Mouse (Mus musculus) forelimb bud, embryonic 11.5 days (tissue): Measurements from ENCODE around the gene Prokr1.
A peak's percentile ranks its signal among the peaks of the same experiment; 100 is the strongest.

Experiments
- DNase-seq: peaks from one replicate; pipeline ENCODE4 v3.0.0-alpha.2; 2012; ENCODE audit warnings: low read depth, low spot score

The Prokr1 gene

GRCm38 (mm10) chr6:87567686-87568593 lies 22.6 kb downstream of the Prokr1 start:
- DNase-seq: no peak

GRCm38 (mm10) chr6:87565166-87565565 lies 25.4 kb downstream of the Prokr1 start:
- DNase-seq: no peak

DNA sequence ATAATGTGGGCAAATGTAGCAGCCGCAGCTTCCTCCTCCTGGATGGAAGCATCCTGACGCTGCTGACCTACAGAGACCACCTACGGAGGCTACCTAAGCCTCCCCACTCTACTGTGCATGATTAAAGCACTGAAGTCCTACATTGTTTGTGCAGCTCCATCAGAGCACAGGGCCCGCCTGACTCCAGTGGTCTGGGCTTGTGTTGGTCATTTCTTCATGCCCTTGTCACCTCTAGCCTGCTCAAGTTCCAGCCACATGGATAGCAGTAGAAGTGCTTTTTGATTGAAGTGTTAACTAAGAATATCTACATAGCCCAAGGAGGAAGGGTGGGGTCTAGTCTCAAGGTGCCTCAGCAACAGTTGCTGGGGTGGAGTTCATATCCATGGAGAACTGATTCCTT lies 26.2 kb downstream of the Prokr1 start:
- DNase-seq: no peak

GRCm38 (mm10) chr6:87553724-87554123 lies 36.8 kb downstream of the Prokr1 start:
- DNase-seq: no peak

DNA sequence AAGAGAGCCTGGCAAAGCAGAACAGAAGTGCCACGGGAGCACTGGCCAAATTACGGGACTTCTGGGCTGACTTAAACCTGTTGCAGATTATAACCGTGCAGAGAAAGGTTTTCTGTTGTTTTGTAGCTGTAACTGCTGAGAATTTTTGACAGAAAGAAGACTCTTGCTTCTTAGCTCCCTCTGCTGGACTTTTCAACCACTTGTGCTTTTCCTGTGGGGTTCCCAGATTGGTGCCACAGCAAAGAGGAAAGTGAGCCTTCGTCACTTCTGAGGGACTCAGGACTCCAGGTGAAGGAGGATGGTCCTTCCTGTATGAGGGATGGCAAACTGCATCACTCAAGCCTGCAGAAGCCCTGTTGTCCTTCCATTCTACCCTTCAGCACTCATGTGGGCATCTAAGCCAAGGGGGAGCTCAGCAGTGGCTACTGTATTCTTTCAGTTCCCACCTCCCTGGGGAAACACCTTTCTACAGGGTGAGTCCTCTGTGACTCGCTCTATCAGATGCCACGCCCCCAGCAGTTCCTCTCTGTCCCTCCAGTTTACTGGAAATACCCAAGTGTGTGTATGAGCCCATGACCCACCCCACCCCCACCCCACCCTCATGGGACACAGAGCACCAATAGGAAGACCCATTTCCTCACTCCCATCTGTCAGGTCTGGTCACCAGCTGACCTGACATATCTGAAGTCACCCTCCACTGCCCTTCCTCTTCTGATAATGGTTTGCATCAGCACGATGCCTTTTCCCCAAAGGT lies 38.3 kb downstream of the Prokr1 start:
- no peak for DNase-seq

GRCm38 (mm10) chr6:87547836-87548235 lies 42.7 kb downstream of the Prokr1 start:
- DNase-seq: no peak

DNA sequence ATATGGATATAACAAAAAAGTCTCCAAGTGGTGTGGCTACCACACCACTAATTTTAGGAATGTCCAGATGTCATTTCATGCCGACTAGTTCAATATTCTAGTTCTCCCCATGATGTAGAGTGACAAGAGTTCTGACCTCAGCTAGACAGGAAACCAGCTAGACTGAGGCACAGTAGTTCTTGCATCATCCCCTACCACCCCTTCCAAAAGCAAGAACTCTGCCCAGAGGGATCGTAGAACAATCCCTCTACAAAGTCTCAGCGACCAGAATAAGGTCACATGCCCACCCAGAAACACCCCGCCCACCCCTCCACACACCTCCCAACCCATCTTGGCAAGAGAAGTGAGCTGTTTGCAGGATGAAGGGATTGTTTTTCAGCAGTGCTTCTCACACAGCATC lies 43.1 kb downstream of the Prokr1 start:
- no peak for DNase-seq

DNA sequence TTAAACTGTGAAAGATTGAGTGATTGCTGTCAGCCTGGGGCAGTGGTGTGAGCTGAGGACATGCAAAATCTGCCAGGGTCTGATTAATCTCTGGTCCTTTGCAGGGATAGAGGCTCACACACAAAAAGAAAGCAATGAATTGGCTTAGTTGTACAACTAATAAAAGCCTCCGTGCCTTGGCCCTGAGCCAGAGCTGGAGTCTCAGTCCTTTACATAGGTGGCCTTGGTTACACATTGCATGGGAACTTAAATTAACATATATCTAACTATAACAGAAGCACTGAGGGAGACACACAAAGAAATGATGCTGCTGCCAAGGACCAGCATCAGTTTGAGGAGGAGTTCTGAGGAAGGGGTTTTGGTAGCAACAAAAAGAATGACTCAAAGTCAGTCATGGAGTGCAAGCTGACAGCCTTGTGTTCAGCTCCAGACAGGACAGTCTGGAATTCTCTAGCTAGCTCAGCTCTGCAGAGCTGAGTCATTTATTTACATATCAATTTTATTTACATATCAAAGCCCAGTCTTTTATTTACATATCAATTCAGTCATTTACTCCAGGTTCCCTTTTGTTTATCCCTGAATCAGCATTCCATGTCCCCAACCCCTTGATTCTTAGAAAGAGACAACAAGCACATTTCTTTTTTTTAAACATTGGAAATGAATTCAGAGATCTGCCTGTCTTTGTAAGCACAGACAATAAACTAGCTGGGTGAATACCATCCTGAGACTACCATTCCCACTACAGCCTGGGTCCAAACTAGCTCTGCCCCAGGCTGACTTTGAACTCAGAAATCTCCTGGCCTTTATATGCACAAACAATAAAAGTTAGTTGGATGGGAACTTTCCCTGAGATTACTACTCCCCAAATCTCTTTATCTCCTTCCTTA lies 45.0 kb downstream of the Prokr1 start:
- DNase-seq: peak; percentile 10

DNA sequence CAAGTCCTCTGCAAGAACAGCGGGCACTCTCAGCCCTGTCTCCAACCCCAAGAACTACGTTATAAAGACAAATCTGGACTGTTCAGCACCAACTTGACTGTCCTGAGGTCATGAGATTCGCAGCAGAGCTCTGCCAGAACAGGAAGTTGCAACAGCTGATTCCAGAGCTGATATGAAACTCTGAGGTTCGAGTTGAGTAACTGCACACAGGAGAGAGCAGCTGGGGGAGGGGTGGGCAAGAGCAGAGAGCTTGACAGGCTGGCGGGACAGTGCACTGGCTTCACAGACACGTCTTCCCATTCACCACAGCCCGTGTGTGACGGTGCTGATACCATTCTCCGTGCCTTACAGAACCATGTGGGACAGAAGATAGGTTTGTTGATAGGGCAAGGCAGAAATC lies 48.5 kb downstream of the Prokr1 start:
- no peak for DNase-seq

GRCm38 (mm10) chr6:87541171-87541571 lies 49.4 kb downstream of the Prokr1 start:
- DNase-seq: no peak

DNA sequence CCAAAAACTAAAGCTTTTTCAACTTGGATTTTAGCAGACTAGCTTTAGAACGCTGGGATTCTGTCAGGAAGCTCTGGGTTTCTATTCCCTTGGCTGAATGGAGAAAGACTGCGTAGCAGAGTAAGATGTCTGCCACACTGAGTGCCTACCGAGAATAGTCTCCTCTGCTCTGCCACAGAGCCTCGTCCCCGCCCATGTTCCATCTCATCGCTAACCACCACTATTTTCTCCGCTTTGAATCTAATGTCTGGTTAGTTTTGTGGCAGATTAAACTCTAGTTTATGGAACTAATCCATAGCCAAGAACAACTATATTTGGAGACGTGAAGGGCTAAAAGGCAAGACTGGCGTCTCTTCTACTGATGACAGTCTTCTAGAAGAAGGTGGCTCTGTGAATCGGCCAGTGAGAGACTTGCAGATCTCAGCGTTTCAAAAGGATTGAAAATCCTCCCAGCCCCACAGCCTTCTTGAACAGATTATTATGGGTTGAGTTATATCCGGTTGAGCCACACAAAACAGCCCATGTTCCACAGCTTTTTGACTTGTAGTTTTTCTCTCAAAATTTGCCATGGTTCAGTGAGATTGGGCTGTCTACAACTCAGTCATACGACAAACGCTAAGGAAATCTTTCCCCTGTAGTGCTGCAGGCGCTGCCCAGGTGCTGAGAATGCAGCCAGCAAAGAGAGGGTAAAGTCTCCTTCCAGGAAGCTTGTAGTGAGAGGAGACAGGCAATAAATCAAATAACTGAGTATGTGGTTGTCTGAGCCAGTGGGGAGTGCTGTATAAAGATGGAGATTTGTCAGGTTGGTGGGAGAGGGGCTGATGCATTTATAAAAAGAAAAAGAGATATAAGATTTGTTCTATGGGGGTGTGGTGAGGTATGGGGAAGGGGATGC lies 51.9 kb downstream of the Prokr1 start:
- DNase-seq: no peak

DNA sequence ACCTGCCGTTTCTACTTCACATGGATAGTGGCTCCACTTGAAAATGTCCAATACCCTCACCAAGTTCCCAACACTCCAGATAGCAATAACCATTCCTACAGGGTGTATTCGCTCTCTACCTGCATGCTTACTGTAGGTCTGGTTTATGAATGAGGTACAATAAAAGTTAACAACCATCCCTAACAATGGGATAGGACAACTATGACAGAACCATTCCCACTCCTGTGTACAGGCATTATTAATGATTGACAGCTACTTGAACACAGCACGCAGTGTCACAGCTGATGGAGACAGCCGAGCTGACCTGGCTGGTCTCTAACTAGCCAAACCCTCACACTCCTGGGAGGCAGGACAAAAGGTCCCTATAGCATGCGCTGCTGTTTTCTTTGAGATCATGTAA lies 52.9 kb downstream of the Prokr1 start:
- no peak for DNase-seq

- DNase-seq: no peak
Observed at GRCm38 (mm10) chr6:87536270-87536669, 54.3 kb downstream of the Prokr1 start.

DNA sequence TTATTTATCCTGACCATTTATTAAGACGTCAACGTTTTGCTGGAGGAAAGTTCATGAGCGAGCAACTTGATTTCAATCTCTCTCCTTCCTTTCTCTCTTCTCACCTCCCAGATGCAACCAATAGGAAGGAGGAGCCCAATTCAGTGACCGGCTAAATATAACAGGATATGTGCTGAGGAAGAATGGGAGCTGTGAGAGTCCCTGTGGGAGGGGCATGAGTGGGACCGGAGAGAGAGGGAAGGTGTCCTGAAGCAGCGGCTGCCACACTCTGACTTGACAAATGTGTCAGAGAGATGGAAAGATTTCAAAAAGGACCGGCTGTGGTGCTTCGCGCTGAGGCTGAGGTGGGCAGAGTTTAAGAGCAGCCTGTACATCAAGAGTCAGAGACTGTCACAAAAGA lies 54.9 kb downstream of the Prokr1 start:
- no peak for DNase-seq

DNA sequence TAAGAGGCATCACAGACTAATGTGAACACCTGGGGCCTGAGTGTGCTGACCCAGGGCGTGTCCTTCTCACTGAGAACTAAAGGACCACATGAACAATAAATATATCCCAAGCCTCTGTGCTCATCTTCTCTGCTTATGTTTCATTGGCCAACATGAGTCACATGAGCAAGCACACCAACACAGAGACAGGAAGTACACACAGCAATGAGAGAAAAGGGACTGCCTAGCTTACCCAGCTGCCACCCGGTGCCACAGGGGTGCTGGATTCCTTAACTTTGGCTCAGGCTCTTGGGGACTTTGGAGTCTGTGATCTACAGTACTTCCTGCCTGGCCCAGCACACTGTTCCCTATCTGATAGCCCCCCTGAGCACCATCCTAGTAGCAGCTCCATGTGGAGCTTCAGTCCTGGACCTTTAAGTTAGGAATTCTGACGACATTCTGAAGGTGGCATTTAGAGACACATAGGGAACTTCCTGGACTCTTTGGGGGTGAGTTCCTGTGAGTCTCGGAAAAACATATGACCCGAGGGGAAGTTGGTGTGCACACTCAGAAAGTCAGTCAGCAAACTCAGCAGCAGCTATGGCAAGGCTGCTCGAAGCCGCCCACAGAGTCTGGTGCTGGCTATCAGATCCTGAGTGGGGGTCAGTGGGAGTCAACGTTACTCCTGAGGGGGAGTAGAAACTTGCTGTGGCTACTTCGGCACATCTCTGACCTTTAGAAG lies 55.5 kb downstream of the Prokr1 start:
- no peak for DNase-seq

- no peak for DNase-seq
Observed at GRCm38 (mm10) chr6:87532953-87533710, 57.4 kb downstream of the Prokr1 start, which contains the start of gene Arhgap25. Arhgap25 (minus strand) TSS chr6:87533259.

DNA sequence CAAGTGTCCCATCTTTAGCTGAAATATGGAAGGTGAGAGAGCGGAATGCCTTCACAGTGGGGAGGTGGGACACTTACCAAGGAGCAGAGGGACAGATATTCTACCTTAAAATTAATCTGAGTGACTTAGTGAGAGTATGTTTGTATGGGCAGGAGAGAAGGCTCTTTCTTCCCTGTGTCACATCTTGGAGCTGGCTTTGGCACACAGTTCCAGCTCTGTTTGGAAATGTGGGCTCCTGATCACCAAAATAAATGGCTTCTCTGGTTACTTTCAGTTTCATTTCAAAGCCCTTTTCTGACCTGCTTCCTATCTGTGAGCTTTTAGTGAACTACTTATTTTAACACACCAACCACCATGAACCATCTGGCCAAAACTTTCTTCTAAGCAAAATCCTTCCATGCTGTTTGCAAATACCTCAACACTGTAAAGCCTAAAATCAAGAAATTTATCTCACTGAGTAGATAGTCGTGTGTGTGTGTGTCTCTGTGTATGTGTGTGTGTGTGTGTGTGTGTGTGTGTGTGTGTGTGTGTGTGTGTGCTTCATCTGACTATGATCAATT lies 59.0 kb downstream of the Prokr1 start:
- DNase-seq: no peak

- no peak for DNase-seq
Observed at GRCm38 (mm10) chr6:87530386-87530785, 60.2 kb downstream of the Prokr1 start.
